Mouse (Mus musculus): ENCODE measurements at regions not wholly inside any gene's neighbourhood (a gene's known extent, or its start where the extent isn't known, plus 50 kb on each side); places are given as distances from the start of the nearest gene placed in this dataset.
"Not testable (repeated sequence)": the region's sequence is repeated elsewhere in the genome, so short reads cannot be mapped to it uniquely, and the experiment has no call there.

GRCm38 (mm10) chr3:8006708-8007395 lies 1386.6 kb upstream of the 1700008P02Rik start:
- no peak for ATAC-seq (ENCODE audit: poor library complexity, severe bottlenecking)

DNA sequence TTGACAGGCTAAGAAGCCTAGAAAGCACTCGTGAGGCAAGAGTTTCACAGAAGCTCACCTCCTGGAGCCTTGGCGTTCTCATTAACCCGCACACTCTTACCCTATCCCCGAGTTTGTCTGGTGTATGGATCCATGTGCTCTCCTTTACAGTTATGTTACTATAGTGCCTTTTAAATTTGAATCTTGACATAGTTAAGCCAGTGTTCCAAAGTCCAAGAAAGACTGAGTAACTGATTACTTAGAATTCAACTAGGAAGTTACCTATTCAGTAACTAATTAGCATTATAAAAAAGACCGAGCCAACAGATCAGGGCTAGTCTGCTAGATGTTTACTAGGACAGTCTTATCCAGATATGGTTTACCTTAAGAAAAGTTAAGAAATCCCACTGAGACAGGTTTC lies 1386.0 kb upstream of the 1700008P02Rik start:
- ATAC-seq (ENCODE audit: poor library complexity, severe bottlenecking) = no peak

DNA sequence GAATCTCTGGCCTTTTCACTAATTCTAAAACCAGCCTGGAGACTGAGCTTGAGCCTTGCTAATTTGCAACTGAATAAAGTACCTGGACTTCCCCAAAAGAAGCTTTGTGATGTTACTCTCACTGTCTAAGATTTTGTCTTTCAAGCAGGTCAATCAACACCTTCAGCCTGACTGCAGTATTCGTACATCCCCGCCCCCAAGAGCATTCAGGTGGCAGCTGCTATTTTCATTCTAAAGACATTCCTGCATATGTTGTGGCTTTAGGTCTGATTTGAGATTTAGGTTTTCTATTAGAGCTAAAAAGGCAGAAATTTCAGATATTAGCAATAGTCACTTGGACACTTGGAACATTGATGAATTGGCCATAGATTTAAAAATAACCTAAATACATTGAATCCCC lies 1385.4 kb upstream of the 1700008P02Rik start:
- not testable (repeated sequence) for ATAC-seq (ENCODE audit: poor library complexity, severe bottlenecking)

GRCm38 (mm10) chr3:8004271-8004670 lies 1384.0 kb upstream of the 1700008P02Rik start:
- no peak for ATAC-seq (ENCODE audit: poor library complexity, severe bottlenecking)

- no peak for ATAC-seq (ENCODE audit: poor library complexity, severe bottlenecking)
These were observed 1380.8 kb upstream of the 1700008P02Rik start for GRCm38 (mm10) chr3:8001027-8001426.

DNA sequence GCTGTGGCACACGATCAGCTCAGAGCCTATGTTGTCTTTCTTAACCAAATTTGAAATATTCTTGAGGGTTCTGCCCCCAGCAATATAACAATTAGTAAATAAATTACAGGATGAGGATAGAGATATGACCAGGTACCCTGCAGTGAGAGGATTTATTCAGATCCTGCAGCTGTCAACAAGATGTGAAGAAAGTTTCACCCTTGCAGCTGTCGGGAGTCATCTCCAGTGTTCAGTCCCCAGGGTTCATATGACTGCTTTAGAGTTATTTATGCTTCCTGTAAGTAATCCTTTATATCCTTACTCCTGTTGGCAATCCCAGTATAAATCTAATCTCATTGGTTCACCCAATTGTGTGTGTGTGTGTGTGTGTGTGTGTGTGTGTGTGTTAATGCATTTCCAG lies 1372.1 kb upstream of the 1700008P02Rik start:
- no peak for ATAC-seq (ENCODE audit: poor library complexity, severe bottlenecking)

DNA sequence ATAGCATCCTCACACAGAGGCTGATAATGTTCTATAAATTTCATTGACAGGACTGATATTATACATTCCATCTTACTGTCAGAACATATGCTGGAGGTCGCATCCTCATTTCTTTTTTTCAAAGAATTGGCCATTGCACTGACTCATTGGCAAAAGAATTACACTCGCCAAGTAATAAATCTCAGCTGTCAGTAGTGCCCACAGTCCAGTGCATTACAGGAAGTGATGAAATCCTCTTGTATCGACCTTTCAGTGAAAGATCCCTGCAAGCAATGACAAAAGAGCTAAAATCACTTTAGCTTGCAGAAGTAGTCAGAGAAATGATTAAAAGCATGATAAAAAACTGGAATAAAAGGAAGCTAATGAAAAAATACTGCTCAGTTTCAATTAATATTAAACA lies 1353.0 kb upstream of the 1700008P02Rik start:
- ATAC-seq (ENCODE audit: poor library complexity, severe bottlenecking) = no peak

- no peak for ATAC-seq (ENCODE audit: poor library complexity, severe bottlenecking)
These were observed 1333.7 kb upstream of the 1700008P02Rik start for GRCm38 (mm10) chr3:7953911-7954310.

- no peak for ATAC-seq (ENCODE audit: poor library complexity, severe bottlenecking)
These were observed 1323.6 kb upstream of the 1700008P02Rik start for GRCm38 (mm10) chr3:7943646-7944381.

All from megakaryocyte, adult 5-6 weeks (primary cell).